Mouse (Mus musculus): ENCODE measurements around the gene Gm973.

The Gm973 gene

DNA sequence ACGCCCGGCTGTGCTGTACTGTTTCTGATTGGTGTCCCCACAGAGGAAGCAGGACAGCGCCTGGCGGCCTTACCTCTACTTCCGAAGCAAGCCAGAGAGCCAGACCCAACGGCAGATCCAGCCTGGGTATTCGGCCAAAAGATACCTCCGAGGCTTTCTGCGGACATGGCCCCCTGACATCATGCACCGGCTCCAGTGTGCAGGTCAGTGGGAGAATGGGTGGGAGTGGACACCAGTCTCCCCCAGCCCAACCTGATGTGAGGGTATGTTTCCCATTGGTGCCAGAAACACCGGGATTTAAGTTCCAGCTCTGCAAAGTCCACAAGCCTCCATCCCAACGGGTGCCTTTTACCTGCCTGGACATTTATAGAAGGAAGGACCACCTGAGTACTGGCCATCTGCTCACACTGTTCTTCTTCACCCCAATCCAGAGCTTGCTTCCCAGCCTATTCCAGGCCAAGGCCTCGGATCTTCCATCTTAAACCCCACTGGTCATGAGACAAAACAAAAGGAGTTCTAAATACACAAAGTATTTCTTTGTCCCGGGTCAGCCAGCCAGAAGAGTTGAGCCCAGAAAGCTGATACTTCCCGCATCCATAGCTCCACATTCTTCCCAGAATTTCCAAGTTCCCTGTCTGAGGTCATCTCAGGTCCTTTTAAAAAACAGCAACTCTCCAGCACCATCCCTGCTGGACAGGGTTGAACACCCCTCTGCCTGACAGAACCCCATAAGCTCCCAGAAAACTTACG lies 25.4 kb downstream of the Gm973 start:
- DNase-seq (ENCODE audit: low read depth, low spot score), result no peak

DNA sequence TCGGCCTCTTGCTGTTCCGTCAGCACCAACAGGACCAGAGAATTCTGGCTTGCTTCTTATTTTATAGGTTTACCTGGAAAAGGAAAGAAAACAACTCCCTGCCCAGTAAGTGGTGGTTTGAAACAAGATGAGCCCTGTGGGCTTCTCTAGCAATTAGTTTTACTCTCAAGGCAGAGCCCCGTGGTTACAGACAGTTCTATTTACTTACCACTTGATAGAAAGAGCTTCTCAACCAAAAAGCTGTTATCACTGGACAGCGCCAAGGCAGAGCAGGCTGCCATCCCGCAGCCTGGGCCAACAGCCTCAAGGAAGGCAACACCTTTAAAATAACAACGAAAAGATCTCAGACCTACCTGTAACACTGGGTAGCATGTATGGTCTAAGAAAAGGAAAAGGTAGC lies 26.2 kb downstream of the Gm973 start:
- DNase-seq (ENCODE audit: low read depth, low spot score), result no peak

DNA sequence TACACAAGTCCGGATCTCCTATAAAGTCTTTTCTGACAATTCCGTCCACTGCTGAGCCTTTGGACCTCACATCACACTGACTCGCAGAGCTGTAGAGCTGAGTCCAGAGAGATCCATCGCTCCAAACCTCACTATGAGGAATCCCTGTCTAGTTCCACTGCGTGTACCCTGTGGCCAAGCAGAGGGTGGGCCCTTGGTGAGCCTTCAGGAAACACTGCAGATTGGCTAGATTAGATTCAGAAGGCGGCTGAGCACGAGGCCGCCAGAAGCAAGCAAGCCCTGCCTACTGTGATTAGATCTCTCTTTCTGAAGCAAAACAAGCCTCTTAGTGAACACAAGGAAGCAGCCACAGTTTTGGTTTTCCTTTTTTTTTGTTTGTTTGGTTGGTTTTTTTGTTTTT lies 27.8 kb downstream of the Gm973 start:
- DNase-seq (ENCODE audit: low read depth, low spot score), result no peak

DNA sequence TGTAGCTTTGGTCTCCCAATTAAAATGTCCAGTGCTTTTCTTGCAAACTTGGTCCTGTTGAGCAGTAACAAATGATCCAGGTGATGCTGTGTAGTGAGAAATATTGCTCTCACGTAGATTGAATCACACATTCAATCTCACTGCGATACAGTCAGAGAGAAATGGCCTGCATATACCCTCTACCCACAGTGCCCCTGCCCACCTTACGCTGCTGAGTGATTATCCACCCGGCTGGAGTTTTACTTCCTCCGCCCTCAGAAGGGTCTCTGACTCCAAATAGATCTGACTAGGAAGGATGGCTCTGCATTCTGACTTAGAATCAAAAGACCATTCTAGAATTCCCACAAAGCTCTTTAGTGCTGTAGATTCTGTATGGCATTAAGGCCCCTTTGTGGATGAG lies 32.4 kb downstream of the Gm973 start:
- no peak for DNase-seq (ENCODE audit: low read depth, low spot score)

DNA sequence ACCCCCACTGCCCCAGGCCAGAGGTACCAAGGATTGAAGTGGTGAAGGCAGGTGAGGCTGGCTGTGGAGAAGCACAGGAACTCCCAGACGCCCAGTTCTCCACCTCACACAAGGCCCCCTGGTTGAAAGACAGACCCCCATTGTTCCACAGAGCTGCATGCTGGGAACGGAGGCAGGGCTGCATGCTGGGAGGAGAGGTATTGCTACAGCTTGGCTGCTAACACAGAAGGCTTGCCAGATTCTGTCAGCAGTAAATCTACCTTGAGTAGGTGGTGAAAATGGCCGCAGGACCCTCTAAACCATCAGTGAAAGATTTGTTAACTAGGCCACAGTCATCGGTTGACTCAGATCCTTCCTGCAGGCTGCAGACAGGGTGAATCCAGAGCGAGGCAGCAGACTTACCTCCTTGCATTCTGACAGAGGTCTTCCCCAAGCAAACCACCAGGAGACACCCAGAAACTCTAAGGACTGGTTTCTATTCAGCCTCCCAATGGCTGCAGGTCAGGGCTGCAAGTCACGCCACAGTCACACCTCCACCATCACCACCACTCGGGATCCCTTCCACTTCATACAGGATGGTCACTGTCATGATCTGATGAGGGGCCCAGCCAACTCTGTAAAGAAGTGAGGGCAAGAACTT lies 33.1 kb downstream of the Gm973 start:
- DNase-seq (ENCODE audit: low read depth, low spot score), result no peak

DNA sequence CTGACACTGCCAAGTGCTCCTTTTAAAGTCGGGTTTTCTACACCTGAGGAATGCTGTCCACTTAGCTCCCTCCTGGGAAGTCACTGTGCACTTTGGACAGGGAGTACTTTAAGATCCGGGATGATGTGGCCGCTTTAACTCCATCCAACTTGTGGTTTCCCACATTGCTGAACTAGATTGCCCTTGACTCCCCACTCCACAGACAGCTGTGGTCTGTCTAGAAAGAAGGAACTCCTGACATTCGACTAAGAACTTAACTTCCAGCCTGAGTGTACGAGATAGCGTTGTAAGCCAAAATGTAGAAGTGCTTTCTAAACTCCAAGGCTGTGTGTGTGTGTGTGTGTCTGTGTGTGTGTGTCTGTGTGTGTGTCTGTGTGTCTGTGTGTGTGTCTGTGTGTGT lies 34.2 kb downstream of the Gm973 start:
- DNase-seq (ENCODE audit: low read depth, low spot score), result no peak

DNA sequence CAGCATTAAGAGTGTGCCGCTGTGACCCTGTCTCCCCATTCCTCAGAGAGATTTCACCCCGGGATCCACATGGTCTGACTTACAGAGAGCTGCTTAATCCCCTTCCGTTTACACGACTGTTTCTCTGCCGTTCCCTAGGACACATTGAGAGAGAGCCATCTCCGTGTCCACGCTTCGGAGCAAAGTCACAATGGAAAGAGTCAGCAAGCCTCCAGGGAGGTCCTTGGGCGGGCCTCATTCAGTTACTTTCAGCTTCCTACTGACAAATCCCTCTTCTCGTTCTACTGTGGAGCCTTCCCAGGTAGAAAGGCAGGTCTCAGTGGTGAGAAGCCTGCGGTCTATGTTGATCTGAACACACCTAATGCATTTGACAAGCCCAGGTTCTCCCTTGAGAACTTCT lies 34.9 kb downstream of the Gm973 start:
- DNase-seq (ENCODE audit: low read depth, low spot score), result no peak

DNA sequence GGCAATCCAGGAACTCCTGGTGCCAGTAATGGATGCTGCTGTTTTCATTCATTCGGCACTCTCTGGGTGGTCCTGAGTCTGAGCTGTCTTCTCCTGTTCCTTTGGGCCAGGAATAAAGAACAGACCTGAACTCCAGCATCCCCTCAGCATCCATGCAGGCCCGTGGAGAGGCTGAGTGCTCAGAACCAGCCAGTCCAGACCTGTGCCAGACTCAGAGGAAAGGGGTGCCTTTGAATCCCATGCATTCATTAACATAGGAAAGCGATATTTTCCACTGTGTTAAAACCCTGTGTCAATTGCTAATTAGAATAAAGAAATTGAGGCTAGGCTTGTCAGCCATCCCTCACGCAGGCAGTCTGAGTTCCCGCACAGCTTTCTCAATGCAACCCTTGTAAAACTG lies 37.6 kb downstream of the Gm973 start:
- DNase-seq (ENCODE audit: low read depth, low spot score), result no peak

DNA sequence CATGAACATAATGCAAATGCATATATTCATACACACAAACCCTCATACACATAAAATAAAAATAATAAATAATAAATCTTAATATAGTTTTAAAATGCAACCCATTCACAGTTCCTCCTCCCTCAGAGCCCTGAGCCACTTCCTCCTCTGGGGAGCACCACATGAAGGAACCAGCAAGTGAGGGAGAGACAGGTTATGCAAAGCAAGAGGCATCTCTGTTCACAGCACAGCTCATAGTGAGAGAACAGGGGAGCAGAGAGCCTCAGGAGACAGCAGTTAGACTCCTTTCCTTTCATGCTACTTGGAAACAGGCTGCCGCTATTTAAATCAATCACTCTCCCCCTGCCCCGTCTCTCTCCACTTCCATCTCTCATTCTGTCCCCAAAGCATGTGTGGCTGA lies 47.5 kb downstream of the Gm973 start:
- no peak for DNase-seq (ENCODE audit: low read depth, low spot score)

DNA sequence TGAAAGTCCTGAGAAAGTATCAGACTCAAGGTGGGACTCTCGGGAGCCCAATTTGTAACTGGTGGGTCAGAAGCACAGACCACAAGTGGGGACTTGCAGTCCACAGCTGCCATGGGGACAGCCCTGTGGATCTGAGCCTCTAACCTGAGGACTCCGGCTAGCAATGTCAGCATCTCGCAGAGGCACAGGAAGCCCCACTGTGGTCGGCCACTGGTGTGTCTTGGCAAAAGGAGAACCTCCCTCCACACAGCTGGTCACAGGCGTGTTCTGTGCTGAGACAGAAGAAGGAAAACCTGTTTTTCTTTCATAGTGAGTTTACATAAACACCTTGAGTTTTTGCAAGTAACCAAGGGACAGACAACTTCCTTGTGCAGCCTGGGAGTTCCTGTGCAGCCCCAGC lies 49.7 kb downstream of the Gm973 start:
- no peak for DNase-seq (ENCODE audit: low read depth, low spot score)

DNA sequence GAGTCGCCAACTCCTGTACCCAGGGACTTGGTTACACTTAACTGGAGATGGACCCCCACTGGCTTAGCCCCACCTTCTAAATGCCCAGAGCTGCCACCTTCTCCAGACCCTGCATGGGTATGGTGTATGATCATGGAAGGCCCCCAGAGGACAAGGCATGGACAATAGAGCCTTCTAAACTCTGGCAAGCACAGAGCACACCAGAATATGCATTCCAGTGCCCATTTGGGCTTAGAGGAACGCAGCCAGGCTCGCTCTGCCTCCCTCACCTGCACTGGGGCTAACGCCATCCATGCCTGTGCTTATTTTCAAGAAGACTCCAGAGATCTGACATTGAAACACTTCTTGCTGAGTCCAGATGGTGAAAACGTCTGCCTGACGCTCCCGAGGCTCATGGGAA lies 50.2 kb downstream of the Gm973 start:
- no peak for DNase-seq (ENCODE audit: low read depth, low spot score)

DNA sequence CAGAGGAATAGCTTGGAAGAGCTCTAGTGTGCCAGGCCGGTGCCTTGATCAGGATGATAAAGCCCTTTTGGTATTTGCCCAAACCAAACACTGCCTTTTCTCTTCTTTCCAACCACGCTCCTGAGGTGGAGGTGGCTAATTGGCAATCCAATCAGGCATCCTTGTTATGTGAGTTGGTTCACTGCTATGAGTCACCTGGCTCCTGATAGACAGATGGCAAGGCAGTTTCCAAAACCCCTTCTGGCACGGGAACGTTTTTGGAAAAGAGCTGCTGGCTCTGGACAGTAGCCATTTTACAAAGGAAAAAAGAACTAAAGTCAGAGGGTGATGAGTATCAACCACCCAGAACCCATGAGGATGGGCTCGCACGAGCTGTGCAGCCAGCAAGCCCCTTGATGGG lies 50.9 kb downstream of the Gm973 start:
- no peak for DNase-seq (ENCODE audit: low read depth, low spot score)

DNA sequence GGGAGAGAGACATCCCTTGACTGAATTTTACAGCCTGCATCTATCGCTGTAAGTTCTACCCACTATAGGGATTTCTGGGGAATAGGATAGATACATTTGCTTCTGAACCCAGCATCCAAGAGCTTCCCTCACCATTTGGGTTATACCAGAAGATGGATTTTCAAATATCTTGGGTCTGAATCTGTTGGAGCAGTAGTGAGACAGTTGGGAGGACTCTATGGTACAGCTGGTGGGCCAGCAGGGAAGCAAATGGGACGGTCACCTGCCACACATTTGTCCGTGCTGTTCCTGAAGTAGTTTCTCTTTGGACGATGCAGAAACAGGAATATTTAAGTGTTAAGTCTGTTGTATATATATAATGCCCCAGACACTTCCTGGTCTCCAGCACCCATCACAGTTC lies 51.5 kb downstream of the Gm973 start:
- no peak for DNase-seq (ENCODE audit: low read depth, low spot score)

DNA sequence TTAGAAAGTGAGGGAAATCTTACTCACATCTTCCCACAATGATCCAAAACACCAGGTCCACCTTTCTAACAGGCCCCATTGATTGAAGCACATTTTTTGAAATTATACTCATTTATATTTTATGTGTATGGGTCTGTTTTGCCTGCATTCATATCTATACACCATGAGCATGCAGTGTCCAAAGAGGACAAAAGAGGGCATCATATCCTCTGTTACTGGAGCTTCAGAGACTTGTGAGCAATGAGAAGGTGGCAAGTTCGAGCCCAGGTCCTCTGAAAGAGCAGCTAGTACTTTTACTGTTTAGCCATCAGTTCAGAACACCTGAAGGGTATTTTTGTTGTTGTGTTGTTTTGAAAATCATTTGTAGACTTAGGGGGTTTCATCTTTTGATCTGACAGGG lies 52.2 kb downstream of the Gm973 start:
- no peak for DNase-seq (ENCODE audit: low read depth, low spot score)

DNA sequence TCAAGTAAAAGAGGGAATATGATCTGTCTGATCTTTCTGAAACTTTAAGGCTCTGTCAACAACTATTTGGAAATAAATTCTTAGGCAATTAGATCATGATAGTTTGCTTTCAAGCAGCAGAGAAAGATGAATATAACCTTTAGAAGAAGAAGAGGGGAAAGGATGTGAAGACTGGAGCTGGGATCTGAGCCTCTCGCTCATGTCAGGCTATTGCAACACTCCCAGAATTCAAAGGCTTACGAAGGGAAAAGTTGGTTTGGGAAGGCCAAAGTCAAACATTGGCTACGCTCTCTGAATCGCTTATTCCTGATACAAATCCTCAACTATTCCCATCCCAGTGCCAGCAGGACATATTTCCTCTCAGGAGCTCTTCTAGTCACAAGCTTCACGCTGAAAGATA lies 53.2 kb downstream of the Gm973 start:
- no peak for DNase-seq (ENCODE audit: low read depth, low spot score)

DNA sequence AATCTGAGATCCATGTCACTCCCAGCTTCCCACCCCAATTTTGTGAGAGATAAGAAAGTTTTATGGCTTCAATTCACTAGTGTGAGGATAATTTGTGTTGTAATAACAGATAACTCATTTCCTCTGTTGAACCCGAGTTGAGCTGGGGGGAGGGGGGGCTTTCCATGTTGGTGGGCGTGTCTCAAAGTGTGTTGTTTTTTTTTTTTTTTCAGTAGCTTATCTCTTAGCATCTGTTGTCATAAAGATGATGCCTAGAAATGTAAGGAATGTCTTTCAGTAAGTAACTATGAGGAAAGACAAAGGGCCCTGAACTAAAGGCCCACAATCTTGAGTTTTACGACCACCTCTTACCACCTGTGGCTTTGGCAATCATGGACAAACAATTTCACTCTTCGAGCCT lies 54.7 kb downstream of the Gm973 start:
- DNase-seq (ENCODE audit: low read depth, low spot score), result no peak

DNA sequence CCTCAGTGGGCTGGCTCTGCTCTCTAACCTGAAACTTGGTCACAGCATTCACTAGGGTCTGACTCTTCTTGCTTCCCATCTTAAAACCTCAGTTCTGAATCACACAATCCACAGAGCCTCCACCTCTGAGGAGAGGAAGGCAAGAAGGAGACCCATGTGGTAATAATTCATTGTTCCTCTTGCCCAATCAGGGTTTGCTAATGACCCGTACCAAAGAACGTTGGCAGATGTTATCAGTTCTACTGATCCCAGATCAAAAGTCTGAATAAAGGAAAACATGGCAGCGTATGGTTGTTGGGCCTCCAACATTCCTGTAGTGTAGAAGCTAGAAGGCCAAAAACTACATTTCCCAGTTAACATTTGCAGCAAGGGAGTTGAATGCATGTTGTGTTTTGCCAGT lies 55.4 kb downstream of the Gm973 start:
- DNase-seq (ENCODE audit: low read depth, low spot score), result no peak

DNA sequence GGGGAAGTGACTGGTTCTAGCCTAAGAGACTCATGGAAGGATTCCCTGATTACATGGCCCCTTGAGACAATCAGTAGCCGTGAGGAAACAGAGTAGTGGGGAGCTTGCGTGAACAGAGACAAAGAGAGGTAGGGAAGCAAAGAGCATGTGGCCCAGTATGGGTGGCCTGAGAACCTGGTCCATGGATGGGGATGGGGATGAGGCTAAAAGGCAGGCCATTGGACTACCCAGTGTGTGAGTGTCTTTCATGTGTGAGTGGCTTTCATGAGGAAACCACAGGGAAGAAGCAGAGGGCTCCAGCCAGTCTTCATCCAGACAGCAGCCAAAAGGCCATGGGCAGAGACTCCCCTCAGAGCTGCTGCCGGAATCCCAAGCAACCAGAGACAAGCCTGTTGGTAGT lies 57.8 kb downstream of the Gm973 start:
- no peak for DNase-seq (ENCODE audit: low read depth, low spot score)

DNA sequence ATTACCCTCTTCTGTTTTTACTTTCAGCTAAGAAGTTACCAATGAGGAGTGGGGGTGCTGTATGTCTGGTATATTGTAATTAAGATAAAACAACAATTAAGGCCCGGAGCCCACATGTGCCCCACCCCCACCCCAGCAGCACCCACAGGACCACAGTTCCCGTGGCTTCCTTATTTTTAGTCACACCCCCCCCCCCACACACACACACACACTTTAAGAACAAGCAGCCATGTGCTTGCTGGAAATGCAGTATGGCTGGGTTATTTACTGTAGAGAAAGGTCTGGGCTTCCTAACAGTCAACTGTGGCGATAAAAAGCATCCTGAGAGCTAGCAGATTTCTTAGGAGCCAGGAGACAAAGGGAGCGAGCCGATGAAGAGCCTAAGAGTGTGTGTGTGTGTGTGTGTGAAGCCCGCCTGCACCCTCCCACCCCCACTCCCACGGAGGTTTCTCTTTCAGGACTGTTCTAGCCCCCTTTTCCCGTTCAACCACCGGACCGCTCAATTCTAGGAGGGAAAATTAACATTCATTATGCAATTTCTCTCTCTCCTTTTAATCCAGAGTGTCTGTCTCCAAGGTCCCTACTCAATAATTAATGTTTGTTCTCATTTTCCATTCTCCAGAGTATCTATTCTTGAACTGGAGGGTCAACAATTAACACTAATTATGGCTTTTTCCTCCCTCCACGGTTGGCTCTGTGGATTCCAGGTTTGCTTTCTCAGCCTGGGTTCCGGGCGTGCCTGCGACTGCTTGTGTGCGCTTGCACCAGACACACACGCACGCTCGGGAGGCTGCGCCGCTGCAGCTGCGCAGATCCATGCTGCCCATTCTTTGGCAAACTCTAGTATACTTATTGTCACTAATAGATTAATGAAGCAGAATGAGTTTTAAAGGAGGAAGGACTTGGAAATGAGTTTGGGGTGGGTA lies 58.5 kb downstream of the Gm973 start:
- no peak for DNase-seq (ENCODE audit: low read depth, low spot score)

DNA sequence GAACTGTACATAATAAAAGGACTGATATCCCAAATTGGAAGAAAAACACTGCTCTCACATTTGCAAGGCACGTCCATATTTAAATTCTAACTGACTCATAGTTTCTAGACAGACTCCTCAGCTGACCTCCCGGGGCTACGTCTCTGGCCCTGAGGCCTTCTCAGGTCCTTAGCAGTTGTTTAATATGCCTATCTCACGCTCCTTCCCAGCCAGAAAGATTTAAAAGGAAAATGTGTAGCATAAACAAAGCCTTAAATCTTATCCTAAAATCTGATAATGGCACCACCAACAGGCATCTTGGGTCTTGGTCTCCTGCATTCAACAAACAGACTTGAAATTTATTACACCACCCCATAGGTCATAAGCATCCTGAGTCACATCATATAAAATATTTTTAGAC lies 62.7 kb downstream of the Gm973 start:
- no peak for DNase-seq (ENCODE audit: low read depth, low spot score)

DNA sequence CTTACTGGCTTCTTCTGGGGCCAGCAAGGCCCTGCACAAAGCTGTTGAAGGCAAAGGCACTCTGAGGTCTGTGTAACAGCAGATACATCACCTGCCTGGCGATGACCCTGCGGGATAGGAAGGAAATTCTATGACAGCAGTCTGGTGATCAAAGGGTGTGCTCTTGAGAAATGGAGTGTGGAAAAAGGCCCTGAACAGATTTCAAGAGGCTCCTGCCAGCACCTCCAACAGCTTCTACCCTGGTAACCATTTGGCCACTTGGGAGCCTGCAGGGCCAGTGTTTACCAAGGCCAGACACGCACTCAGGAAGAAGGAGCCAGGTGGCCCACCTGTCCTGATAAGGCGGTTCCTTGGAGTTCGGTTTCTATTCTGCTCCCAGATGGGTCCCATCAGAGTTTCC lies 63.3 kb downstream of the Gm973 start:
- DNase-seq (ENCODE audit: low read depth, low spot score), result no peak

DNA sequence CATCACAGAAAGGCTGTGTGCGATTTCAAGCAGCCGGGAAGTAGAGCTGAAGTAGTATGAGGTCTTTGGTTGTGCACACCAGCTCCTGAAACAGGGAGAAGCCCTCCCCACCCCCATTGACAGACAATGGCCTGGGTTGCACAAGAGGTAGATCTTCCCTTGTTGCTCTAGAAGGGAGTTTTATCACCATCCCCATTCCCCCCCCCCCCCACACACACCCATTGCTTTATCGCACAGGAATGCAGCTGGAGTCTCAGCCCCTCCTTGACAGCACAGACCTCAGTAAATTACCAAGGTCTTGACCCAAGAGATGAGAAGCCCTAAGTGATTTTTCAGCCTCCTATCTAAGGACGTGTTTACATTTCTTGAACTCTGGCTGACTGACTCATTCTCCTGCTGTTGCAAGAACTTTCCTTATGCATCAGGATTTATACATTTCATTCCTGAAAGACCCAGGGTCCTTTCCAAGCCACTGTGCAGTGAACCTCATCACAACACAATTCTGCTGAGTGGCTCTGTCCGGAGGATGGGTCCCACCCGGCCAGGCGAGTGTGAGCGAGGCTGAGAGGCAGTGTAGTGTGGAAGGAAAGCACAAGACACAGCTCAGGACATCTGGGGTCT lies 64.2 kb downstream of the Gm973 start:
- DNase-seq (ENCODE audit: low read depth, low spot score), result no peak

Data from retina, adult 2 months (tissue).